Mouse (Mus musculus) brain, embryonic 14.5 days (tissue): ENCODE results near the gene Stxbp6.

Experiments used
- CTCF ChIP-seq: fragments of 200-500 bp; IDR thresholded peaks from 2 replicates; pipeline ENCODE4 v1.5.1; 2012; ENCODE audit warnings: inconsistent platforms, mild to moderate bottlenecking, moderate library complexity, borderline replicate concordance; ENCODE audit not compliant: insufficient read depth, insufficient read length; ENCODE audit errors: extremely low read depth
- POLR2A ChIP-seq: fragments of 200-500 bp; IDR thresholded peaks from 2 replicates; pipeline ENCODE4 v1.6.1; 2012; ENCODE audit warnings: mild to moderate bottlenecking, inconsistent platforms, borderline replicate concordance; ENCODE audit not compliant: poor library complexity, insufficient read depth, insufficient read length, severe bottlenecking; ENCODE audit errors: extremely low read depth

GRCm38 (mm10) chr12:44919613-44920012 lies 154.9 kb downstream of the Stxbp6 start:
- TF ChIP-seq CTCF (no peak), POLR2A (no peak)
